Mouse (Mus musculus) testis, postnatal 14 days (tissue): ENCODE measurements at regions not wholly inside any gene's neighbourhood (a gene's known extent, or its start where the extent isn't known, plus 50 kb on each side); places are given as distances from the start of the nearest gene placed in this dataset.

Source experiments
- DNase-seq: peaks from one replicate; pipeline ENCODE4 v3.0.0; 2021; ENCODE audit warnings: low spot score

DNA sequence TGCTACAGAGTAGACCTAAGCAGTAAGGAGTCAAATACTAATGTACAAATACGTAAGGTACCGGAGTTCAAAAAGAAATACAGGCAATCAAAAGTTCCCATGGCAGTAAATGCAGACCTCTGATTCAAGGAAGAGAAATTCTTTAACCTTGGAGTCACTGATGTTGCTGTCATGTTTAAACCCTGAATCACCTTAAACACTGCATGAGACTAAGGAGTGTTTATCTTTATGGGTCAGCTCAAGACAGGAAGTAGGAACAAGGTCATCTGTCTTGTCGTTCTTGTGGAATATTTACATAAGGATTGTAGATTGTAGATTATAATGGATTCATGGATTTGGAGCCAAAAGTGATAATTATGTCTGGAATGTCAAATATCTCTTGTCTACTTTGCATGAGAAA, 1708.7 kb upstream of the Slc10a2 start:
- DNase-seq, result no peak

DNA sequence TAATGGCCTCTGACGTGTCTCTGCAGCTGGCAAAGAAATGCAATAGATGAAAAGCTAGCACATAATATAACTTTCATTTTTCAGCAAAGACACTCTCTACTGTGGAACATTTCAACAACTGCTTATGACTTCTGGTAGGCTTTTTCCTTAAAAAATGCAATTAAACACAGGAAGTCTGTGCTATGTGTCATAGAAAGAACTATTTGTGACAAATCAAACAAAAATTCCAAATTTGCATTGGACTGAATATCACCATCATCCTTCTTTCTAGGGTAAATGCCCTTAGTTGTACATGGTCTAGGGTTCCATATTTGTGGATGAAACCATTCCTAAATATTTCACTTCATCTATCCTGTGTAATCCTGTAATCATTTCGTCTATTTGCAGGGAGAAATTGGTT, 1702.0 kb upstream of the Slc10a2 start:
- DNase-seq, result no peak

DNA sequence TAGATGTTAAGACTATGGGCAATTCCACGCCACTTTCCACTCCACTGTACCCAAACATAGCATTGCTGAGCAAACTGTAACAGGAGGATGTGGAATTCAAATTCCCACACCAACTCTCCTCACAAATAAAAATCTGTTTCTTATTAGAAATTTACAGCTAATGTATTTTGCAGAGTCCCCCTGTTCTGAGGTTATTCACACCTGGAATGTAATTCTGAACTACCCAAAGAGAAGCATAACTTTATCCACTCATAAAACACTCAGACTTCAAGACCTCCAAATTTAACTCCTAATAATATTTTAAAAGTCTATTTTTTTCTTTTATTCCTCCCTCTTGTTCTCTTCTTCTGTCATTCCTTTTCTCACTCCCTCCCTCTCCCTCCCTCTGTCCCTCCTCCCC, 1698.0 kb upstream of the Slc10a2 start:
- no peak for DNase-seq

DNA sequence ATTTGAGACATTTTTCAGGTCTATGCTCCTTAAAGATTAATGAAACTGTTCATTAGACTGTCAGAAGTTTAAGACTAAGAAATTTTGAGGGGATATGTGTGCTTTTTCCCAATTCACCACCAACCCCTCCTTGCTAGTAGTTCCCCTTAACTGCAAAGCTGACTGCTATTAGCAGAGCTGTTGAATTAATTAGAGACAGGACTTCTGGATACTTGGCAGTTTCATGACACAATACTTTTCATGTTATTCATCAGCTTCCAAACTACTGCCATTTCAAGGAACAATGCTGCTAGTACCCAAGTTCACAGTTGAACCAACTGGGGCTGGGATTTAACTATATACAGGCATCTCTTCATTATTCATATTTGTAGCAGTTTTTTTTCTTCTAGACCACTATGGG, 1695.9 kb upstream of the Slc10a2 start:
- no peak for DNase-seq

DNA sequence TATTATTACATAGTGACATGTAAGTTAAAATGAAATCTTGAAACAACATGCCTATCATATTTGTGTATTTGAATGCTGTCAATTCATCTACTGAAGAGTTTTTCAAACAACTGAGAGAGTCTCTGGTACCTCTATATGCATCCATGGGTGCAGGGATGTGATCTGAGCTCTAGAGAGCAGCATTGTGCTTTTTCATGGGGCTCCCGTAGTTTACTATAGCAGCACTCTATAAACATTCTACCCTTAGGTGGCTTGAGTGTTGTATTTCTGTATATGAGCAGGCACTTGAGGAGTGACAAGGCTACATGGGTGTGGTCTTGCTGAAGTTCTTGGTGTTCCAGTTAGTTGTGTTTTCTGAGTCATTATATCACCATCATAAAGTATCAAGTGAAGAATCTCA, 1683.9 kb upstream of the Slc10a2 start:
- no peak for DNase-seq

DNA sequence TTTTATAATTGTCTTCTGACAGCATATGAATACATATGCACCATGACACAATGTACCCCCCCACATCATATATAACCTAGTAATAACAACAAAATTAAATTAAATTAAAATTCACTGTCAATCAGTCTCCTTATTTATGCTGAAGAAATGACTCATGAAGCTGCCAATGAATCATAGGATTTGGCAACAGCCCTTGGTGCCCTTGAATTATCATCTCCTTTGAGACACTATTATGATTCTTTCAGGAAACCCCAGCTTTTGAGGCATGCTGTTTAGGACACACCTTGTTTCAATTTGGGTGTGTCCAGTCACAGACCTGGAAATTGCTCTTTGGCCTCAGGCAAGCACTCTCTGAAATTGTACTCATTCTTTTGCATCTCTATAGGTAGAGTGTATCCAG, 1675.8 kb upstream of the Slc10a2 start:
- no peak for DNase-seq

DNA sequence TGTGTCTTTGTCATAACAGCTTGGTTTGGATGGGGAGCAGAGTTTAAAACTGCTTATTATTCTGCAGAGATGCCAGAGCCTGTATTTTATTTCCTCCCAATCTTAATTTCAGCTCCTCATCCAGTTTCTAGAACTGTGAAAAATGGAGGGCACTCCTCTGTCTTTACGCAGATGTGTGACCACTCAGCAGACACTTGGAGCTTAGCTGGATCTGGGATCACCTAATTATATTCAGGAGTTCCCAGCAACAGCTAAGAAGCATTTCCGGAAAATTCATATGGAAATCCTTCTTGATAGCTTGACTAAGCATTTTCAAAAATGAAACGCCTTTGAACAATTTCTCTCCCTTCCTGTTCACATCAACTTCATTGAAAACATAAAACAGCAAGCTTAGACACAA, 1670.0 kb upstream of the Slc10a2 start:
- DNase-seq, result no peak

DNA sequence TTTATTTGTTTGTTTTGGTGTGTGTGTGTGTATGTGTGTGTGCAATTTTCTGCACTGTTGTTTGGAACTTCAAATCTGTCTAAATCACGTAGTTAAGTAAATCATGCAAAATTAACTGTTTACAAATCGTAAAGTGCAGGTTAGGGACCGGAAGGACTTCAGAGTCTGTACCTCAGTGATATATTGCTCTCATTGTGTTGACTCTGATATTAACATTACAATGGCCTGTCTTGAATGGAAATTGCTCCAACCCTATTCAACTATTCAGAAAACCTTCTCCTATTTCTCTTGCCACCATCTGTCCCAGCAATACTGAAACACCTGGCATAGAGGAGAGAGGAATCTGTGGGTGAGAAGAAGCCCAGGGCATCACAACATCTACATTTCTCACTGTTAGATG, 1624.4 kb upstream of the Slc10a2 start:
- no peak for DNase-seq

DNA sequence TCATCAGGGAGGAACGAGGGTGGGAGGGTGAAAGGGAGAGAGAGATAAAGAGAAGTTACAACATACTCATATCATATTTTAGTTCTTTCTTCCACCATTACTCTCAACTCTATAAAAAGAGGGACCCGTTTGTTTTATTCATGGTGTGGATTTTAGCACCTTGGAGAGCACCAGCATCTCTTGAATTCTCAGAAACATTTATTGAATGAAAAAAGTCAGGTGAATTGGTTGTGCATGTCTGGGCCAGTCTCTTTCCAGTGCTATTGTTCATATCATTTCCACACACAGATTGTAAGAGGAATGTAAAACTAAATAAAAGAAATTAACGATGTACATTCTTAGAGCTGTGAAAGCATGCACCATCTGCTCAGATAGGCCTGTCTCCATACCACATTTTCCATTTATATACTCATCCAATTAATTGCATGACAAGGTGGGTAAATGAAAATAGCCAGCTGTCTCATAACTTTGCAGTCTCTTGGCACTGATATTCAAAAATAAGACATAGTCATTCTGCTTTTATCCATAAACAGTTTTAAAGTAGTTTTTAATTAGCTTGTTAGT, 1603.8 kb upstream of the Slc10a2 start:
- no peak for DNase-seq

DNA sequence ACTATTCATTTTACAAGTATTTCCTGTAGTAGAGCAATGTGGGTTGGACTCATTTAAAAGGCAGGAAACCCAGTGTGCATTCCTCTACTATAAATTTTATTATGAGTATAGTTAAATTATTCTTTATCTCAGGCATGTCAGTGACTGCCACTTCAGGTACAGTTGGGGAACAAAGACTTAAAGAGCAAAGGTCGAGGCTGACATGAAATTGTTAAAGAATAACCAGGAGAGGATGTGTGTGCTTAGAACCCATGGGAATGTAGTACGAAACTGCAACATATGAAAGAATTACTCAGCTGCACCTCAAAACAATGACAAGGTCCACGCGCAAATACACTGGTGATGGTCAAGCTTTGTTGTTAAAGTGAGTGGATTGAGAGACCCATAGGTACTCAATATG, 1583.4 kb upstream of the Slc10a2 start:
- DNase-seq, result no peak

DNA sequence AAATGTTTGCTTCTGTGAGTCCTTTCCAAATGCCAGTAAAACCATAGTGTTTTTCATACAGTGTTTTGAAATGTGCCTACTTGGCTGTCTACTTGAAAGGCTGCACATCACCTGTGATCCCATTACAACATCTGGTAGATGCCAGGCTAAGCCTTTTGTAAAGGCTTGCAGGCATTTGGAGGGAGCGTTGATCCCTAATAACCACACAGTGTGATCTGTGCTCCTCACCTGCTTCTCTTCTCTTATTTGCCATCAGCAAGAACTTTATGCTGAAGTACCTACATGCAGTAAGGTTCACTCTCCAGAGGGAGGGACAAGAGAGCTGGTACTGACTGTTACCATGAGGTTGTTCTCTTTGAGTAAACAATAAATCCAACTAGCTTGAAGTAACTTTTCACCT, 1553.7 kb upstream of the Slc10a2 start:
- DNase-seq, result no peak

DNA sequence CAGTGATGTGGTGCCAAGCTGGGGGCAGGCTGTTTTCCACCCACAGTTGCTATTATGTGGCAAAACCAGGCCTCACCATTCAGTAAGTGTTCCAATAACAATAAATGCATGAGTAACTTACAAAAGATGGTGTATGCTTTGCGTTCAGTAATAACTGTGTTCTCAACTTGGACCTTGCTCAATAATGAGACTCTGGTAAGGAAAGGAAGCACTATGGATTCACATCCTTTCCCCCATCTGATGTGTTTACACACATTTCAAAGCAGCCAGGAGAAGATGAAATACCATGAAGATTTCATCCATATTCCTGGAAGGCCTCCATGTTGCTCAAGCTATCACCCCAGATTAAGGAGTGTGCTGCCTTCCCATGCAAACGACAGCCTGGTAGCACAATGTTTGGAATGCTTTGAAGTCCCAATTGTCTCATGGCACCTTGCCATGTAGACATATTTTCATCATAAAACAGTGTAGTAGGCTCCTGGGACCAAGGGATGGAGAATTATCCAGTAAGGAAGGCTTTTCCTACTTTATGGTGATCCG, 1552.4 kb upstream of the Slc10a2 start:
- DNase-seq, result no peak

DNA sequence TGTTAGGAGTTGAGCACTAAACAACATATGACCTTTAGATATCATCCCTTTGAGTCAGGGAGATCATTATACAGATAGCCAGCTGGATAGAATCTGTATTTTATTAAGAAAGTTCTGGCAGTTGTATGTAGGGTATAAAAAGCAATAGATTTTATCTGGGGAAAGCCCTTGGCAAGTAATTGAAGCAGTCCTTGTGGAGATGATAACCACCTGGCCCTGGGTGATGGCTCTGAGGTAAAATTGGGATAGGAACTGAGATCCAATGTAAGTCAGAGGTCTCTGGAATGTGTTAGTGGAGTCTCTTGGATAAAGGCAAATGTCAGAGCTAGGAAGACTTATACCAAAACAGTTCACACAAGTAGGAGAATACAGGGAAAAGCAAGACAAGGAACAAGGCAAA, 1547.0 kb upstream of the Slc10a2 start:
- no peak for DNase-seq

DNA sequence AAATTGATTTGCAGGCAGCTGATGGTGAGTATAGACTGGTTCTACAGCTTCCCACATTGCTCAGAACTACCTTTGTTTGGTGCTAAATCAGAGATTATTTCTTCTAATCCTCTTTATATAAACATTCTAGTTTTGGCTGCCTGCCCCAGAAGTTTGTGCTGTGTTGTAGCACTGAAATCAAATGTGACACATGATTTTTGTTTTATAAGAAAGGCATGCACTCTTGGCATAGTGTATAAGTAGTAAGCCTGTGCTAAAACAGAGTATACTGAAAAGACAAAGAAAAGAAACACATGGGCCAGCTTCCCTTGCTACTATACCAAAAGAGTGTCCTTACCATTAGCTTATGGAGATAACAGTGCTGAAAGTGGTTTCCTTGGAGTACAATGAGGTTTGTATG, 1542.9 kb upstream of the Slc10a2 start:
- no peak for DNase-seq

DNA sequence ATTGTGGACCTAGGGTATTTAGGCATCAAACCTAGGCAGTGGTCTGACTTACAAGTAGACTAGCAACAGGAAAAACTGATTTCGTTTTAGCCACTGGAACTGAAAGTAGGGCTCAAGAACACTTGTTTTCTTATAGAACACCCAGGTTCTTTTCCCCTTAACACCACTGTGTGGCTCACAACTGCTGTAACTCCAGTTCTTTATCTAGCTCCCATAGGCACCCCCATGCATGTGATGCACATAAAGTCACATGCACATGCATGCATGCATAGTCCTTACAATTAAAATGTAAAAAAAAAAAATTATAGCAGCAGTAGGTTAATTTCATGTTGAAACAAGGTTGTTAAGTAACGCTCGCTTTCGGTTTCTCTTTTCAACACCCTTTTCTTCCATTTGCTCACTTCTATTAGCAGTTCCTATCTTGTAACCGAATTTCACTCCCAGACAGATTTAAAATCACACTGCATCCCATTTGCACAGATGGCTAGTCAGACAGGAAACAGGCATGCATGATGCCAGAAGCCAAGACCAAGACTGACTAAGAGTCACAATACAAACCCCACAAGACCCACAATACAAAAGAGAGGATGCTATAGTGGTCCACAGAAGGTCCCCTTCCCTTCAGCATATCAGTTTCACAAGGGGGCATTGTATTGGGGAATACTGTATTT, 1540.3 kb upstream of the Slc10a2 start:
- no peak for DNase-seq

DNA sequence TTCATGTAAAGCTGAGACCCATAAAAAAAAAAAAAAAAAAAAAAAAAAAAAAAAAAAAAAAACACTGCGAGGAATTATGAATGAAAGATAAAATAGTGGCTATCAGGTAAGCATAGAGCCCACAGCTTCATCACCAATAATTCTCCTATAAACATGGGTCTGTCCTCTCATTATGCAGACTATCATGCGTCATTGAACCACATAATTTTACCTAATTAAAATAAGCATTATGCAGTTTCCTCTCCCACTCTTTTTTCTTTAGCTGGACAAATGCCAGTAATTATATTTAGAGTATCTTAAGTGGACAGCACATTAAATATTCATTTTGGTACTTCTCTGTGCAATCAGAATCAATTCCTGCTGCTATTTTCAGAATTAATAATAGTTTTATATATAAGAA, 1539.2 kb upstream of the Slc10a2 start:
- DNase-seq, result no peak

DNA sequence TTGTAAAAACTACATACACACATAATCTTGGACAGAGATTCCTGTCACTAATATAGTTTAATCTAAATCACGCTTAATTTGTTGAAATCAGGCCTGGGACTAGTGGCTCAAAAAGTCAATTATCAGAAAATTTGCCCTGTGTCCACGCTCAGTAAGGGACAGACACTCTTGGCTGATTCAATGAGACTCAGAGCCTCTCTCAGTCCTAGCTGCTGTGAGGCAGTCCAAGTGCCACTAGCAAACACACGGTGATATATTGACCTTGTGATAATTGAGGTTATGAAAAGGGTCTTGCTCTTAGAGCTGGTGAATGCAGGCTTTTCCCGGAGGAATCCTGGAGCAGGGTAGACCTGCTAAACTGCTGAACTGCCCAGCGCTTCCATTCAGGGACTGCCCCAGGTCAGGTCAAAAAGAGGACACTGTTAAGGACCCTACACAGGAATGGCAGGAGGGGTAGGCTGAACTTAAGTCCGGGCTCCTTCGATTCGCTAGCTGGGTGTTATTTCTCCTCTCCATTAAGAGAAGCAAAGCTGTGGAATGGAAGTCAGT, 1521.9 kb upstream of the Slc10a2 start:
- DNase-seq, result no peak

DNA sequence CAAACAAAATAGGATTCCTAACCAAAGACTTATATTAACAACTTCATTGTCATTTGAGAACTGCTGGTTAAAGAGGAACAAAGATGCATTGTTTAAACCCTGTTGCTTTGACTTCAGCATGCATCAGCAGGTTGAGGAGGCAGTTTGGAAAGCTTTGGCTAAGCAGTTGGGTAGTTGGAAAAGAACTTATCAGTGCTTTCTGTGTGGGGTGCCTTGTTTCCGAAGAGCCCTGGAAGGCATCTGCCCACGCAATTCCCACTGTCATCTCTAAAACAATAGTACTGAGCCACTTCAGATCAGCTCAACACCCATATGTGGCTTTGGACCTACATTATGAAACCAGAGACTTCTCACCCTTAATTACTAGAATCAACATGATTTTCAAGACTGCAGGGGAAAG, 1503.7 kb upstream of the Slc10a2 start:
- no peak for DNase-seq

DNA sequence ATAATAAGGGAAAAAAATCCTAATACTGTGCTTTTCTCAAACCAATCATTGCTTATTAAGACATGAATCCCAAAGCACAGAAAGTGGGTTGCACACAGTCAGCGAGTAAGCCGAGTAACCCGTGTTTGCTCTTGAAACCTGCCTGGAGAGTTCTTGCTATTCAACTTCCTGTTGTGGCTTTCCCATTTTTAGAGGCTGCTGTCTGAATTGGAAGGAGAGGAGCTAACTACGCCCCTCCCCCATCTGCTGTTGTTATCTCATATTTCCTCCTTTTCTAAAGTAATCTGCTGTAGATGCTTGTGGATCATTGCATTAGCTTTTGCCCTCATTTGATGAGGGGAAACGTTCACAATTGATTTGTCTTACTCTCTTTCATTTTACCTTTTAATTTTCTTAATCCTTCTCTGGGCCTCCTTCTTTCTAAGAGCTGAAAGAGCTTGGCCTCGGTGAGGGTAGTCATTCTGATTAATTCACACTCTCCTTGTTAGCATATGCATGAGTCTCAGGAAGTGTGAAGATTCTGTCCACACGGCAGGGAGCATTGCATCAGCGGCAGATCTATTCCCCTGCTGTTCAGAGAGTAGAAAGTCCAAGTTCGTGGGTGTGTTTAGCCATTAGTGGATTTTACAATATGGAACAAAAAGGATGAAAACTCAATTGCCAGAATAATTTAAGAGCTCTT, 1501.8 kb upstream of the Slc10a2 start:
- no peak for DNase-seq

DNA sequence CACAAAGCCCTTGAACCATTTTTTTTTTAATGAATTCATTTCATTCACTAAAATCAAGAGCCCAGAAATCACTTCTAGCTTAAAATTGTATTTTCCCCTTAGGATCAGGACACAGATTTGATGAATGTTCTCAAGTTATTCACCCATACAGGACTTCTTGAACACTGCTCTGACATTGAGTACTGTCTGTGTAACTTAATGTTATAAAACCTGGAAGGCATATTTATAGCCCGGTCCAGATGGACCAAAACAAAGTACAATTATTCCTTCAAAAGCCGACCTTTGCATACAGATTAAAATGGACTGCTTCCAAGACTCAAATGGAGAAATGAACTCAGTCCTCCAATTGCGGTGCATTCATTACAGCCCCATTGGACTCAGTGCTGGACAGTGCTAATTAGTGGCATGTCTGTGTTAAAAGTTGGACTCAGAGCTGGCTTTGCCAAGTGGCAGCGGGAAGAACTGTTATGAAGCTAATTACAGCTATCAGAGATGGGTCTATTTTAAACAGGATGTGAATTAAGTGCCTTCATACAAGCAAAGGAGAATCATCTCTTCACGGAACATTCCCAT, 1499.2 kb upstream of the Slc10a2 start:
- no peak for DNase-seq

DNA sequence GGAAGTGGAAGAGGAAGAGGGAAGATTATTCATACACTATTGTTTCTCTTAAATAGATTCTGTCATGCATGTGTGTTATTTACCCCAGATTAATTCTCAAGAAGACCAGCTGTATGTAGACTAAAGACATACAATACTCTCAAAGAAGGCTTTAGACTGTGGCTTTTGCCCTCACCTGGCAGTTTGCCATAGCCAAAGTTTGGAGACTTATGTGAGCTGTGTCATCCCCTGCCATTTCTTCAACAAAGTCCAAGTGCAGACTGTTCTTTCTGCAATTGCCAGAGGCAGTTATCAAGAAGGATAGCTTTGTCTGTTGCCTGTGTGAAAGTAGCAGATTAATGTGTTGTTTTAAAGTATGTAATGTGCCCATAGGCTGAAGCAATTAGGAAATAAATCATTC, 1485.0 kb upstream of the Slc10a2 start:
- DNase-seq, result no peak

DNA sequence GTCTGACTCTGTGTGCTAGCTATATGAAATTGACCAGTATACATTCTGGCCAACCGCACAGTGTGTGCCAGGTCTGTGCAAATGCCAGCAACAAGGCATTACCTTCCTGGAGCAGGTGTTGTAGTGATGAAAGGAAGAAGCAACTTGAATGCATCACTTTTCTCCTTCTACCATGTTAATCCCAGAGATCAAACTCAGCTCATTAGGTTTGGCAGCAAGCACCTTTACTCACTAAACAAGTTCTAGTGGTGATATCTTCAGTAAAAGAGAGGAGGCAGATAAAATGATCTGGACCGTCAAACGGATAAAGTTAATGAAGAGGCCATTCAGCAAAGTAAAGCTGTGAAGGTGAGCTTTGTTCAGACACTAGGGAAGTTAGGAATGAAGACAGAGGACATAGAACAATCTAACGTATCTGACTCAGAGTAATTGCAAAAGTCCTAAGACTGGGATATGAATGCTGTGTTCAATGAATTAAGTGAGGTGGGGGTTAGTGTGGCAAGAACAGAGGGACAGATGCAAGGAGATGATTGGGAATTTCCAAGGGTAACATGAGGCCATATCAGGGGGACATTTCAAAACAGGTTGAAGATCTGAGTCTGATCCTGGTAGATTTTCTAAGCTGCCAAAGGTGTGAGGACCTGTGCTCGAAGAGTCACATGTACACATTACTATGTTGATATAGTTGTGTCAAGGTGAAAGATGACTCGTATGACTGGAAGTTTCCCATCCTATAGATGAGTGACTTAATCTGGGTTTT, 1478.4 kb upstream of the Slc10a2 start:
- DNase-seq, result no peak
